Mouse (Mus musculus) urinary bladder, postnatal 4 days (tissue): ENCODE results near the gene Ankrd44.

Experiments used
- DNase-seq, 2 experiments: peaks; one replicate each; pipeline ENCODE4 v3.0.0; 2021 to 2022; ENCODE audit warnings: low spot score in 2 of 2

Ankrd44 gene

GRCm38 (mm10) chr1:54922707-54923106, 3.5 kb downstream of the Ankrd44 start:
- DNase-seq = no peak

- DNase-seq = no peak
Observed at GRCm38 (mm10) chr1:54922025-54922574, 4.1 kb downstream of the Ankrd44 start.

GRCm38 (mm10) chr1:54920132-54920531, 6.1 kb downstream of the Ankrd44 start:
- DNase-seq = no peak

DNA sequence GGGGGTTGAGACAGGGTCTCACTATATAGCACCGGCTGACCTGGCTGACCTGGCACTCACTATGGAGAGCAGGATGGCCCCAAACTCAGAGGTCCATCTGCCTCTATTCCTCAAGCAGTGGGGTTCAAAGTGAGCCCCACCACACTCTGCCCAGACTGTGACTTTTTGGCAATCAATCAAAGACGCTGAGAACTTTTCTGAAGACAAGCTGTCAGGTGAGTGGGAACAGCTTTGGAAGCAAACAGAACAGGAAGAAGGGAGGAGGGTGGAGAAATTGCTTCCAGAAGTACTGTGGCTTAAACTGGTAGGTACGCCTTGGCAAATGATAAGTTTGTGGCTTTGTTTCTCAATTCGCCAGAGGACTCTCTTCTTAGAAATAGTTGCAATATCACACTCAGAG, 9.7 kb downstream of the Ankrd44 start:
- no peak for DNase-seq

- no peak for DNase-seq
Observed at GRCm38 (mm10) chr1:54914387-54914786, 11.8 kb downstream of the Ankrd44 start.

- DNase-seq = no peak
Observed at GRCm38 (mm10) chr1:54913379-54913873, 12.8 kb downstream of the Ankrd44 start.

- no peak for DNase-seq
Observed at GRCm38 (mm10) chr1:54913063-54913335, 13.2 kb downstream of the Ankrd44 start.

DNA sequence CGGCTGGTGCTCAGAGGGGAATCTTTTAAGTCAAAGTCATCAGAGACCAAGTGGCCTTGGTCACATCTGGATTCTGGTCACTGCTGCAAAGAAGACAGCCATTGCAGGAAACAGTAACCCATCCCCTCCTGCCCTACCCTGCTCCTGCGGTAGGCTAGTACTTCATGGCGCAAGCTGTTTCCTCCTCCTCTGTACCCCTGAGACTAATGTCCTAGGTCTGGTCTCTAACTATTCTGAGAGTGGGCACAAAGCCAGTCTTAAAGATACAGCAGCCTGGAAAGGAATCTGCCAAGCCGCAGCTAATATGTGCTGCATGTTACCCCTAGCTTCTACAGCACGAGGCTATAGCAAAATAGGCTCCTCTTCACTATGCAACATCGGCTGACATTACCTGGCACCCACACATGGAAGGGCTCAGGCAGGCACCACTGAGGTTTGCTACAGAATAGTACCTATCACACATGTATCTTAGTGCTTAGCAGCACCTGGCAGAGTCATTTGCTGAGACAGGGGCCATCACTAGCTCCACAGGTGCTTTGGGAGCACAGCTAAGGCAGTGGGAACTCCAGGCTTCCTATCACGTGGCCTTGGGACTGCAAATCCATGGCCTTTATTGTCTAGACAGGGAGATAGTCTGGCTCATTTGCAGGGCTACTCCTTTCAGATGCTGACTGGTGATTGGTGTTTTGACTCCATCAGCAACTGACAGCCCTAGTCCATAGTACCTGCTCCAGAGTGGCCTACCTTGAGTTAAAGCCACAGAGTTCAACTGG, 13.7 kb downstream of the Ankrd44 start:
- no peak for DNase-seq

GRCm38 (mm10) chr1:54911256-54911610, 15.0 kb downstream of the Ankrd44 start:
- DNase-seq = no peak

- no peak for DNase-seq
Observed at GRCm38 (mm10) chr1:54910489-54911255, 15.5 kb downstream of the Ankrd44 start.

DNA sequence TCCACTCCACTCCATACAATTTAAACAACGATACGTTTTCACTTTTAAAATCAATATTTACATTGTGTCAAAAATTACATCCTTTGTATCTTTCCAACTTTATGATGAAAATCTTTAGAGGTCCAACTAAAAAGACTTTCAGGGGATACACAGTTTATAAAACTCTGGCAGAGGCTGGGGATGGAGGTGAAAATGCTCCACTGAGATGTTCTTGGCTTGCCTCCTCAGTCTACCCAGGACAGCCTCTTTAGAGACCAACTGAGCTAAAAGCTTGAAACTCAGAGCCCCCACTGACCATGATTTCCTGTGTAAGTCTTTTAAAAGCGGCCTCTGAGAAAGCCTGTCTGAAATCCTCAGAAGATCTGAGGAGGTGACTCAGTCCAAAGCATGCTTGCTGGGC, 17.4 kb downstream of the Ankrd44 start:
- DNase-seq = no peak

- DNase-seq = no peak
Observed at GRCm38 (mm10) chr1:54907066-54907639, 19.0 kb downstream of the Ankrd44 start.

- no peak for DNase-seq
Observed at GRCm38 (mm10) chr1:54906322-54906721, 19.9 kb downstream of the Ankrd44 start.

DNA sequence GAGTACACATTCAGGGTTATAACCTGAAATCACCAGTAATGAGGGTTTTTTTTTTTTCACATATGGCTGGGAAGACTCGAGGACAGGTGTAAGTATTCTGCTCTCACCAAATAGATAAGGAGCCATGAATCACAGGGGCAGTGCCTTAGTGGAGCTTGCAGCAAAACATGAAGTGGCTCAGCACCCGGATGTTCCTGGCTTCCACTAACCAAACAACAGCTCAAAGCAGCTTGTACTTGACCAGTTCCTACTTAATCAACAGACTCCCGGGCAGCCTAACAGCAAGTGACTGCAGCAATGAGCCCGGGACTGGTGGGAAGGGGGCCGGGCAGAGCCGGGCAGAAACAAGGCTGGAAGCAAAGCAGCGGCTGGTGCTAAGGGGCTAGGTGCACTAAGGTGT, 20.6 kb downstream of the Ankrd44 start:
- no peak for DNase-seq

GRCm38 (mm10) chr1:54904165-54904564, 22.0 kb downstream of the Ankrd44 start:
- DNase-seq = no peak

DNA sequence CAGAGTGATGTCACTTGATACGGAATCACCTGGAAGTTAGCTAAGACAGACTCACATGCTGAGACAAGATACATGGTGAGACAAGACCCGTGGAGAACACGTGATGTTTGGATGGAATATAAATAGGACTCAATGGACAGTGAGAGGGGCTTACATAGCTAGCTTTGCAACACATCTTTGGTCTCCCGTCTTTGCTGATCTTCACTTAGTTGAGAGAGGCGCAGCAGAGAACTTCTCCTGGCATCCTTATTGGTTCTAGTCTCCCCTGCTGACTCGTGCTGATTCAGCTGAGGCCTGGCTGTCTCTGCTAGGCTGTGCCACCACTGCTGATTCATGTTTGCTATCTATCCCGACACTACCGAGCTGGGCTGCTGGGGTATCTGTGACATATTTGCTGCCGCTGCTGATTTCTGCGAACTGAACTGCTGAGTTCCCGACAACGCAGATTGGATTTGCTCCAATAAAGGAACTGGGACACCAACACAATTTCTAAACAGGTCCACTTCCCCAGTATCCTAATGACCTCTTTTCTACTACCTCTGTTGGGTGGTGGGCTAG, 23.4 kb downstream of the Ankrd44 start:
- DNase-seq = no peak

GRCm38 (mm10) chr1:54901084-54901483, 25.1 kb downstream of the Ankrd44 start:
- DNase-seq = no peak

DNA sequence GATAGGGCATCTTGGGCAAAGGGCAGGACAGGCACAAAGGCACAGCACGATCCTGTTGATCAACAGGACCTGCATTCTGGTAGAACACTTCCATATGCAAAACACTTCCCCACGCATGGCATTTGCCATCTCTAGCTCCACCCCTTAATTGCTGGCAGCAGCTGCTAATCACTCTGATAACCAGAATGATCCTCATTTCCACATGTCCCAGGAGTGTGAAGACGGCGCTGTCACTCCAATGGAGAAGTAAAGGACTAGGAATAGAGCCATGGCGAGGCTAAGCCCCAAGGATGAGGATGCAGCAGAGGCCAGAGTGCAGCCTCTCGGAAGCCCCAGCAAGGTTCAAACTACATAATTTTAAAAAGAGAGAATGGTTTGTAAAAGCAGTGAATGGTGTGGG, 26.9 kb downstream of the Ankrd44 start:
- DNase-seq = no peak

DNA sequence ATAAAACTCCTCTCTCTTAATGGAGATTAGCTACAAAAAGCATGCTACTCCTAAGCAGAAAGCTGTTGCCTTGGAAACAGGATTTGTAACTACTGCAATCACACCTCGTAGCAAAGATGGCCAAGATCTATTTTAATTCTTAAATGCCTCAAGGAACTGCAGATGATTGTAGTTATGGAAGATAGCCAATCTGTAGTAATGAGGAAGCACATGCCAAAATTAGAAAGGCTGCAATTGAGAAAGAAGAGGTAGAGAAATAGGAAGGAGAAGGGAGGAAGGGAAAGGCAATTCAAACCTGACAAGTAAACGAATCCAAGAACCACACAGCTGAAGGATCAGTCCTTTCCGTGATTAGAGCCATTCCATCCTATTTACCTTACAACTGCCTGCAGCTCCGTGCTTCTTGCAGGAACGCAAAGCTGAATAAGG, 27.5 kb downstream of the Ankrd44 start:
- no peak for DNase-seq

- DNase-seq = no peak
Observed at GRCm38 (mm10) chr1:54897726-54898125, 28.5 kb downstream of the Ankrd44 start.

DNA sequence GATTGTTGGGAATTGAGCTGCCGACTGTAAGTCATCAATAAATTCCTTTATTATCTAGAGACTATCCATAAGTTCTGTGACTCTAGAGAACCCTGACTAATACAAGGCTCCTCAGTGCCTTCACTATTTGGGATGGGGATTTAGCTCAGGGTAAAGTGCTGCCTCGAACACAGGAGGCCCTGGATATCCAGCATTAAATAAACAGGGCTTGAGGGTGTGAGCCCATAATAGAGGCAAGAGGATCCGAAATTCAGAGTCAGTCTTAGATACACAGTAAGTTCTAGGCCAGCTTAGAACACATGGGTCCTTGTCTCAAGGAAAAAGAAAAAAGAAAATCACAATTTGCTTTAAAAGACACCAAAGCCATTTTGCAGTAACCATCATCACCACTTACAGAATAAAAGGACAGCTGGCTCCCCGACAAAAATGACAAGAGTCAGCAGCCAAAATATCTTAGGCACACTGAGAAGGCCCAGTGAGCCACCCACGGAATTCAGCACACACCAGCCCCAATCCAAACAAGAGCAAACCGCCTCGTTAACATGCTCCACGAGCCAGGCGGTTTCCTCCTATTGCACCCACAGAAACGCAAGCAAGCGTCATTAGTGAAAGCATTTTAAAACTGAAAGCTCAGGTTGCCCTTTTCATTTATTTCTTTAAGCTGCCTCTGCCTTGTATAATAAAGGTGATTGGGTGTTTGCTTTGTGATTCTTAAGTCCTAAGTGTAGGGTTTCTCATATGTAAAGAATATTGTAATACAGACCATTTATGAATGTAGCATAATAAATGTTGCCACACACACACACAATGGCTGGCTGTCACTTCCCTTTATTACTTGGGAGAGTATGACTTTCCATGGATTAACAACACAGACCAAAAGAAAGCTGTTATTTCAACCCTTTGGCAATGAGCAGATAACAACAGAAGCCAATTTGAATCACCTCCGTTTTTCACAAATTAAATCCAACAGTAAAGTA, 29.8 kb downstream of the Ankrd44 start:
- DNase-seq = no peak
